Mouse (Mus musculus): ENCODE measurements around the gene Dgkh.
A peak's percentile ranks its signal among the peaks of the same experiment; 100 is the strongest.

Gene Dgkh

DNA sequence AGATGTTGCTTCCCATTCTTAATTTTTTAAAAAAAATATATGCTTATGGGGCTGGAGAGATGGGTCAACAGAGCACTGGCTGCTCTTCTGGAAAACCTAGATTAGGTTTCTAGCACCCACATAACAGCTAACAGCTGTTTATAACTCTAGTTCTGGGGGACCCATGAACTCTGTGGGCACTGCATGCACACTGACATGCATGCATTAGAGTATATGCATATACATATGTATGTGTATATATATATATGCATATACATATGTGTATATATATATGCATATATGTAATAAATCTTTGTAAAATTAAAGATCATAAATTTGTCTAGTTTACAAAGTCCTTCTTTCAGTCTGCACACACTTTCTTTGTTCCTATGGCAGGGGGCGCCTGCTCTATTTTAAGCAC is 192.8 kb downstream of the Dgkh start:
- no peak for DNase-seq (ENCODE audit: low read depth in 1 of 2, low spot score in 2 of 2)

- no peak for DNase-seq (ENCODE audit: low read depth in 1 of 2, low spot score in 2 of 2)
These were observed 193.8 kb downstream of the Dgkh start for GRCm38 (mm10) chr14:78538572-78539320.

- DNase-seq (ENCODE audit: low read depth in 1 of 2, low spot score in 2 of 2): no peak
These were observed 195.0 kb downstream of the Dgkh start for GRCm38 (mm10) chr14:78537551-78537950.

GRCm38 (mm10) chr14:78536281-78537165 is 196.1 kb downstream of the Dgkh start, which contains the start of gene Akap11:
Gene Akap11, minus strand, starts transcription at chr14:78536808.
- DNase-seq (ENCODE audit: low read depth in 1 of 2, low spot score in 2 of 2): peak; percentile 75 to 86

GRCm38 (mm10) chr14:78535366-78535765 is 197.2 kb downstream of the Dgkh start:
- DNase-seq (ENCODE audit: low read depth in 1 of 2, low spot score in 2 of 2): no peak

- DNase-seq (ENCODE audit: low read depth in 1 of 2, low spot score in 2 of 2): no peak
These were observed 197.9 kb downstream of the Dgkh start for GRCm38 (mm10) chr14:78534651-78535050.

GRCm38 (mm10) chr14:78533701-78534100 is 198.9 kb downstream of the Dgkh start:
- no peak for DNase-seq (ENCODE audit: low read depth in 1 of 2, low spot score in 2 of 2)

GRCm38 (mm10) chr14:78532345-78532744 is 200.2 kb downstream of the Dgkh start:
- DNase-seq (ENCODE audit: low read depth in 1 of 2, low spot score in 2 of 2): no peak

DNA sequence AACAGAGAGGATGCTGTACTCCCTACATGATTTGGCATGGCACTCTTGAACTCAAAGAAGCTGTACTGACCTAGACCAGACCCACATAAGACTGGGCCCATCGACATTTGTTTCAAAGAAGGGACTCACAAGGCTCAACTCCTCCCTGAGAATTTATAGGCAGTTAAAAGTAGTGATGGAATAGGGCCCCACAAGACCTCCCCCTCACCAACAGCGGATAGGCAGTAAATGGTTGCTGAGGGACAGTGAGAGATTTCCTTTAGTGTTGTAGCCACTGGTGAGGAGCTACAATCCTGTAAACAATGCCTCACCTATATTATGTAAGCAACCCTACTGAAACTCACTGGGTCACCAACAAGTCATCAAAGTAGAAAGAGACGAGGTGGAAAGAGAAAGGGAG is 202.3 kb downstream of the Dgkh start:
- DNase-seq (ENCODE audit: low read depth in 1 of 2, low spot score in 2 of 2): no peak

DNA sequence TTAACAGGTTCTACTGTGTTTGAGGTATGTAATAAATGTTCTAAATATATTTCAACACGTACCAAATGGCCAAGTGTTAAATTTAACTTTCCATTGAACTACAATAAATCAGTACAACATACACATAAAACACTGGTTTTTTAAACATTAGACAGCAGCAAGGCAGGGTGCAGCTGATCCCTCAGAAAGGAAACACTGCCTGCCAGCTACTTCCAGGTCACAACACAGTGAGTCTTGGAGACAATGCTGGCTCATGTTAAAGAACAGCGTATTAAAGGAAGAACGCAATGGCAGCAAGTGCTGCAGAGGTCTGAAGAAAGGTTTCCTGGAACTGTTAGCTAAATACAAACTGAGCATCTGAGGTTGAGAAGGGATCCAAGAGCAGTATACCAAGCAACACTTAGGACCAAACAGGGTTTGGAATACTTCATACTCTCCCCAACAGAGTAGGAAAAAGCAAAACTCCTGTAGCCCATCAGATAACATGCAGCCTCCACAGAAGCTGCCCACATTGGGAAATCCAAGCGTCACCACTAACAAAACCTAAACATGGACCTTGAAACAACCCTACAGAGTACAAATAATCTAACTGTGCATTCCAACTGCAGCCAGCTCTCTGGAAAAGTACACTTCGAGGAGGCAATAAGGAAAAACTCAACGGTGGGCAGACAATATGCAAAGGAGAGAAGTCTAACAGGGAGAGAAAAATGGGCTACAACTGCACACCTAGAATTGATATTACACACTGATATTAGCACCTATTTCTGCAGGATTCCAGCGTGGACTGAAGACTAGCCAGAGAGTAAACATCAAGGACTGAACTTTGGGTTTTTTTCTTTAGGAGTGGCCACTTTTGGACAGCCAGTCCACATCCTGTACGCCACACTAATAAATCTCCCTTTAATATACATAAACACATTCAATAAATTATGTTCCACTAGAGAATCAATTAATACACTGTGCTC is 203.8 kb downstream of the Dgkh start:
- DNase-seq (ENCODE audit: low read depth in 1 of 2, low spot score in 2 of 2): no peak

GRCm38 (mm10) chr14:78526907-78527306 is 205.7 kb downstream of the Dgkh start:
- DNase-seq (ENCODE audit: low read depth in 1 of 2, low spot score in 2 of 2): no peak

- DNase-seq (ENCODE audit: low read depth in 1 of 2, low spot score in 2 of 2): no peak
These were observed 206.1 kb downstream of the Dgkh start for GRCm38 (mm10) chr14:78526475-78526874.

DNA sequence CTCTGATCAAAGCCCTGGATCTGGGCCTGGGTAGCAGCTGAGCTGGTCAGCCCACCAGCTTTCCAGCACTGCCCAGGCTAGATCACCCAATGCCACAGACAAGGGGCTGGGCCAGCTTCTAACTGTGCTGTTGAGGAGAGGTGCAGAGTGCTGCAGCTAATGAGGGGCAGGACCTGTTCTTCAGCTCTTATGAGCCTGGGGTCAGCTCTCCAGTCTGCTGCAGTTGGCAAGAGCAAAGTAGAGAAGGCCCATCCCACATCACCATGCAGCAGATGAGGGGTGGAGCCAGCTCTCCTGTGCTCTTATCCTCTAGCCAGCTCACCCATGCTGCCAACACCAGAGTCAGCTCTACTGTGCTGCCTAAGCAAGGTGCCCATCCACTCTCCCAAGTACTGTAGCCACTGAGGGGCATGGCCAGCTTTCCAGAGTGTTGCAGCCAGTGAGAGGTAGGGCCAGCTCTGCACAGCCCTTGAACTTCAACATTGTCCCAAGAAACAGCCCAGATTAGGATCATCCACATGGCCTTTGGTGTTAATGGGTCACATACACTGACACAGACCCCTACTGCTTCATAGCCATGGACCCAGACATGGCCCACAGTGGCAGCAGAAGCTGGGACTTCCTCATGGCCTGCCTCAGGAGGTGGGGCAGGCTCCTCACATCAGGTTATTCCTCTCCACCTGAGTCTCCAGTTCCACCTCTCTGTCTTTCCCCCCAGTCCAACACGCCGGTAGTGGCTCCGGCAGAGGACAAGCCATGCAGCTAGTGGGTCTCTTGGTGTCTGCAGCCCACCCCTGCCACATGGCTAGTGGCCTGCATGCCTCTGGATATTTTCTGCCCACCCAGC is 206.7 kb downstream of the Dgkh start:
- no peak for DNase-seq (ENCODE audit: low read depth in 1 of 2, low spot score in 2 of 2)

DNA sequence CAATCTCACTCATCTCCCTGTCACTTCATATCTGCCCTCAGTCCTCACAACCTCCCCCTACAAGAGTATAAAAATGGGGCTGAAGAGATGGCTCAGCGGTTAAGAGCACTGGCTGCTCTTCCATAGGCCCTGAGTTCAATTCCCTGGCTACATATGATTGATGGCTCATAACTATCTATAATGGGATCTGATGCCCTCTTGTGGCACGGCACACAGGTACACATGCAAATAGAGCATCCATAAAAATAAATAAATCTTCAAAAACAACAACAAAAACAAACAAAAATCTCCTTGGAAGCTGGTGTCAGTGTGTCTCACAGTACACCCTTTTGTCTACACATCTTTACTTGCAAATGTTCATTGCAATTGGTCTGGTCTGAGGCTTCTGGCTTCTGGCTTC is 207.5 kb downstream of the Dgkh start:
- DNase-seq (ENCODE audit: low read depth in 1 of 2, low spot score in 2 of 2): no peak

DNA sequence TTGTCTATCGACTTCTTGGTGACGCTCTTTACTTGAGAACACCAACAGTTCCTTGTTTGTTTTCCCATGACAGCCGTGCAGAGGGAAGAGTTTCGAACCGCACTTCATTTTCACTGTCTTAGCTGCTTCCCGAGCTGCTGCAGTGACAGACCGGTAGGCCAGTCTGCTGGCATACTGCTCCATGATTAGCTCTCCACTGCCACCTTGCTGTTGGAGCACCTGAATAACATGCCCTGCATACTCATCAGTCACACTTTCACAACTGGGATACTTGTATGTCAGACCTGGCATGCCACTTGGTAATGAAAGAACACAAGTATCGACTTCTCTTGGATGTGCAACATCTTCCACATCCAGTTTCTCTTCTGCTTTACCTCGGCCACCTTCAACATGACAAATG is 221.9 kb downstream of the Dgkh start:
- no peak for DNase-seq (ENCODE audit: low read depth in 1 of 2, low spot score in 2 of 2)

DNA sequence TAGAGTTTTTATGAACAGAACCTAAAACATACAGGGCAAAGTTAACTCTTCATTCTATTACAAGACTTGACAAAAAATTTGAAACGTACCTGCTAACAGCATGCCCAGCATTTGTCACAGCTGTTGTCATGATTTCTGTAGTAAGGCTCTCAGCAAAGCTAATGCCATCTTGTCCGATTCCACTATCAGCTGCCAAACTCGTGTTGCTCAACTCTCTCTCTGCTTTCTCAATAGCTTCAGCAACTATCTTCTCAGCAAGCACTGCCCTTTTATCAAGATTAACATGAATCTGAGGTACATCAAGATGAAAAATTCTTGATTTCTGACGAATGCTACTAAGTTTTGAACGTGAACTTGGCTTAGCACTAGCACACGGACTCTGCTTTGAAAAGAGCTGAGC is 222.8 kb downstream of the Dgkh start:
- no peak for DNase-seq (ENCODE audit: low read depth in 1 of 2, low spot score in 2 of 2)
